Mouse (Mus musculus): ENCODE results near the gene 0610037L13Rik.

- TF ChIP-seq POLR2A (IDR thresholded peaks at IDR 0.05; ENCODE audit: borderline replicate concordance, insufficient read depth, low read length) (no peak), CTCF (IDR thresholded peaks at IDR 0.05; ENCODE audit: borderline replicate concordance, insufficient read depth, low read depth, low read length) (no peak)
These were observed 14.6 kb downstream of the 0610037L13Rik start for GRCm38 (mm10) chr4:107904252-107904651.
